Mouse (Mus musculus) E14TG2a.4 (cell line): ENCODE data around the gene Psmb7.

Experiments used
- CTCF ChIP-seq: conservative IDR thresholded peaks from 2 replicates; pipeline ENCODE4 v1.5.1; 2014; ENCODE audit warnings: low read length
- NANOG ChIP-seq: IDR thresholded peaks from 2 replicates; pipeline ENCODE4 v1.6.1; 2014; ENCODE audit warnings: borderline replicate concordance, low read length, mixed read lengths
- POU5F1 ChIP-seq: IDR thresholded peaks from 2 replicates; pipeline ENCODE4 v1.6.1; 2014; ENCODE audit warnings: low read length, borderline replicate concordance

- TF ChIP-seq CTCF = no peak
- no peak for TF ChIP-seq POU5F1
- TF ChIP-seq NANOG = peak; percentile 69; the same call in 1 of the 2 replicates
Observed at GRCm38 (mm10) chr2:38555659-38556058, 88.2 kb downstream of the Psmb7 start.
